Mouse (Mus musculus): ENCODE results near the gene Trf. TPM values are rescaled to one million over a fixed set of nuclear protein-coding genes. Genes with fewer than 3 reads are reported as not detected.

Trf gene
- total and polyA plus RNA-seq, 2 experiments from 2014 or later = 27.9 to 110 TPM

DNA sequence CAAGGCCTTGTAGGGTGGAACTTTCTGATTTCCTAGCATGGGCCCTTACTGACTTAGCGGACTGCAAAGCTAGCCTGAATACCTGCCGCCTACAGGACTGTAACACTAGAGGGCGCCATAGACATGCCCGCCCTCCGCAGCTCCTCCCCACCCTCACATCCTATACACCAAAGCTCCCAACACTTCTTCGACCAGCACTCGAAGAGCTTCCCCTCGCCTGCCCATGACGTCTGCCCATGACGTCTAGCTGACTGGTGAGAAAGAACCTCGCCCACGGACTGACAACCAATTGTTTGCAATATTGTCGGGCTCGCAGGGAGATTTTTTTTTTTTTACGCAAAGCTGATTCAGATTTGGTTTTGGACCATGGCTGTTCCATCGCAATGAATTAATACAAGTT lies 22.4 kb downstream of the Trf start:
- peak; percentile 88 for DNase-seq (ENCODE audit: low spot score)
- TF ChIP-seq CTCF (IDR thresholded peaks at IDR 0.05; ENCODE audit: low read depth) (peak; percentile 92), EP300 (IDR thresholded peaks at IDR 0.05; ENCODE audit: low read depth) (no peak)
- H3K27me3 ChIP-seq (ENCODE audit: control insufficient read depth, insufficient read depth, low read length) = no peaks in the 10 kb centered on the region
- H3K4me3 ChIP-seq (ENCODE audit: low read depth, low read length) = peak overlapping the region; percentile 24; the same call in 1 of the 2 replicates
- H3K27ac ChIP-seq (ENCODE audit: low read depth) = no peak overlapping the region
- no peaks in the 10 kb centered on the region for H3K4me1 ChIP-seq (ENCODE audit: control insufficient read depth, insufficient read depth)
- peak overlapping the region; percentile 53 for H3K4me2 ChIP-seq (ENCODE audit: low read depth, low read length)
- H3K36me3 ChIP-seq (replicated peaks; ENCODE audit: control insufficient read depth, insufficient read depth, low read length) = no peaks in the 10 kb centered on the region
- no peak overlapping the region for H3K9ac ChIP-seq (replicated peaks; ENCODE audit: low read depth, low read length)
- ATAC-seq (ENCODE audit: insufficient read depth, low read depth) = peak; percentile 90
- 8% methylated on average over 16 of the region's 16 CpGs for WGBS
- no peaks in the 10 kb centered on the region for H3K9me3 ChIP-seq (replicated peaks; ENCODE audit: control insufficient read depth, low read length)

DNA sequence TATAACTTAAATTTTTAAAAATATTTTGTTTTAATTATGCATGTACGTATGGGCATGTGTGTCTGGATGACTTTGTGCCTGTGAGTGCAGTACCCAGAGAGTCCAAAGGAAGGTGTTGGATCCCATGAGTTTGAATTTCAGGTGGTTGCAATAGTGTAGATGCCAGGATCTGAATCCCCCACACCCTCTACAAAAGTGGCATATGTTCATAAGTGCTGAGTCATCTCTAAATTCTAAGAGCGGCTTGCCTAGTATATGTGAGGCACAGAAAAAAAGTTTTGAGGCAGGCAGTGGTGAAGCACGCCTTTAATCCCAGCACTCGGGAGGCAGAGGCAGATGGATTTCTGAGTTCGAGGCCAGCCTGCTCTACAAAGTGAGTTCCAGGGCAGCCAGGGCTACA lies 24.5 kb downstream of the Trf start:
- ATAC-seq (ENCODE audit: insufficient read depth, low read depth) (no peak), DNase-seq (ENCODE audit: low spot score) (no peak)
- Histone ChIP-seq H3K4me3 (ENCODE audit: low read depth, low read length) (no peak overlapping the region), H3K4me1 (ENCODE audit: control insufficient read depth, insufficient read depth) (no peaks in the 10 kb centered on the region), H3K4me2 (ENCODE audit: low read depth, low read length) (no peak overlapping the region), H3K9me3 (replicated peaks; ENCODE audit: control insufficient read depth, low read length) (no peaks in the 10 kb centered on the region), H3K9ac (replicated peaks; ENCODE audit: low read depth, low read length) (no peak overlapping the region), H3K36me3 (replicated peaks; ENCODE audit: control insufficient read depth, insufficient read depth, low read length) (no peaks in the 10 kb centered on the region), H3K27me3 (ENCODE audit: control insufficient read depth, insufficient read depth, low read length) (no peaks in the 10 kb centered on the region), H3K27ac (ENCODE audit: low read depth) (no peak overlapping the region)
- TF ChIP-seq CTCF (IDR thresholded peaks at IDR 0.05; ENCODE audit: low read depth) = no peak
- no peak for TF ChIP-seq EP300 (IDR thresholded peaks at IDR 0.05; ENCODE audit: low read depth)
- 83% methylated on average over 5 of the region's 5 CpGs for WGBS

GRCm38 (mm10) chr9:103201561-103202260 lies 28.5 kb downstream of the Trf start, which contains the start of gene Srprb:
Gene Srprb, minus strand, starts transcription at chr9:103202137.
- Histone ChIP-seq H3K9ac (replicated peaks; ENCODE audit: low read depth, low read length) (peak within 1 kb of the TSS; percentile 71), H3K9me3 (replicated peaks; ENCODE audit: control insufficient read depth, low read length) (no peaks in the 10 kb centered on the region), H3K27me3 (ENCODE audit: control insufficient read depth, insufficient read depth, low read length) (no peaks in the 10 kb centered on the region), H3K36me3 (replicated peaks; ENCODE audit: control insufficient read depth, insufficient read depth, low read length) (peaks cover 24% of the 10 kb centered on the region), H3K4me3 (ENCODE audit: low read depth, low read length) (peak within 1 kb of the TSS; percentile 66), H3K27ac (ENCODE audit: low read depth) (peak within 1 kb of the TSS; percentile 82), H3K4me1 (ENCODE audit: control insufficient read depth, insufficient read depth) (no peaks in the 10 kb centered on the region), H3K4me2 (ENCODE audit: low read depth, low read length) (peak within 1 kb of the TSS; percentile 68)
- under 1% methylated on average over 45 of the region's 45 CpGs for WGBS
- ATAC-seq (ENCODE audit: insufficient read depth, low read depth) (peak; percentile 99), DNase-seq (ENCODE audit: low spot score) (peak; percentile 90)
- TF ChIP-seq CTCF (IDR thresholded peaks at IDR 0.05; ENCODE audit: low read depth) (no peak), EP300 (IDR thresholded peaks at IDR 0.05; ENCODE audit: low read depth) (no peak)

GRCm38 (mm10) chr9:103188416-103188815 lies 41.8 kb downstream of the Trf start:
- TF ChIP-seq CTCF (IDR thresholded peaks at IDR 0.05; ENCODE audit: low read depth) (no peak), EP300 (IDR thresholded peaks at IDR 0.05; ENCODE audit: low read depth) (no peak)
- no peak overlapping the region for H3K9ac ChIP-seq (replicated peaks; ENCODE audit: low read depth, low read length)
- ATAC-seq (ENCODE audit: insufficient read depth, low read depth) (no peak), DNase-seq (ENCODE audit: low spot score) (no peak)
- H3K4me1 ChIP-seq (ENCODE audit: control insufficient read depth, insufficient read depth) = no peaks in the 10 kb centered on the region
- no peak overlapping the region for H3K4me3 ChIP-seq (ENCODE audit: low read depth, low read length)
- no peak overlapping the region for H3K27ac ChIP-seq (ENCODE audit: low read depth)
- H3K27me3 ChIP-seq (ENCODE audit: control insufficient read depth, insufficient read depth, low read length) = no peaks in the 10 kb centered on the region
- no peaks in the 10 kb centered on the region for H3K9me3 ChIP-seq (replicated peaks; ENCODE audit: control insufficient read depth, low read length)
- WGBS = 84% methylated on average over 4 of the region's 4 CpGs
- peaks cover 52% of the 10 kb centered on the region for H3K36me3 ChIP-seq (replicated peaks; ENCODE audit: control insufficient read depth, insufficient read depth, low read length)
- no peak overlapping the region for H3K4me2 ChIP-seq (ENCODE audit: low read depth, low read length)

- DNase-seq (ENCODE audit: low spot score) (no peak), ATAC-seq (ENCODE audit: insufficient read depth, low read depth) (no peak)
- no peak overlapping the region for H3K4me2 ChIP-seq (ENCODE audit: low read depth, low read length)
- H3K36me3 ChIP-seq (replicated peaks; ENCODE audit: control insufficient read depth, insufficient read depth, low read length) = peaks cover 36% of the 10 kb centered on the region
- TF ChIP-seq EP300 (IDR thresholded peaks at IDR 0.05; ENCODE audit: low read depth) (no peak), CTCF (IDR thresholded peaks at IDR 0.05; ENCODE audit: low read depth) (no peak)
- H3K9ac ChIP-seq (replicated peaks; ENCODE audit: low read depth, low read length) = no peak overlapping the region
- no peaks in the 10 kb centered on the region for H3K27me3 ChIP-seq (ENCODE audit: control insufficient read depth, insufficient read depth, low read length)
- H3K27ac ChIP-seq (ENCODE audit: low read depth) = no peak overlapping the region
- no peaks in the 10 kb centered on the region for H3K9me3 ChIP-seq (replicated peaks; ENCODE audit: control insufficient read depth, low read length)
- H3K4me1 ChIP-seq (ENCODE audit: control insufficient read depth, insufficient read depth) = no peaks in the 10 kb centered on the region
- WGBS = 50% methylated on average over 9 of the region's 9 CpGs
- no peak overlapping the region for H3K4me3 ChIP-seq (ENCODE audit: low read depth, low read length)
Observed at GRCm38 (mm10) chr9:103186747-103187146, 43.5 kb downstream of the Trf start.

GRCm38 (mm10) chr9:103185946-103186345 lies 44.3 kb downstream of the Trf start:
- peaks cover 32% of the 10 kb centered on the region for H3K36me3 ChIP-seq (replicated peaks; ENCODE audit: control insufficient read depth, insufficient read depth, low read length)
- DNase-seq (ENCODE audit: low spot score) = no peak
- H3K9me3 ChIP-seq (replicated peaks; ENCODE audit: control insufficient read depth, low read length) = no peaks in the 10 kb centered on the region
- H3K9ac ChIP-seq (replicated peaks; ENCODE audit: low read depth, low read length) = no peak overlapping the region
- ATAC-seq (ENCODE audit: insufficient read depth, low read depth) = no peak
- TF ChIP-seq EP300 (IDR thresholded peaks at IDR 0.05; ENCODE audit: low read depth) (no peak), CTCF (IDR thresholded peaks at IDR 0.05; ENCODE audit: low read depth) (no peak)
- no peaks in the 10 kb centered on the region for H3K27me3 ChIP-seq (ENCODE audit: control insufficient read depth, insufficient read depth, low read length)
- H3K4me2 ChIP-seq (ENCODE audit: low read depth, low read length) = no peak overlapping the region
- H3K4me1 ChIP-seq (ENCODE audit: control insufficient read depth, insufficient read depth) = 0 out of 2 replicates have a peak, but pooled peaks cover 2% of the 10 kb centered on the region
- no peak overlapping the region for H3K27ac ChIP-seq (ENCODE audit: low read depth)
- WGBS = 70% methylated on average over 8 of the region's 8 CpGs
- no peak overlapping the region for H3K4me3 ChIP-seq (ENCODE audit: low read depth, low read length)

Data from heart, postnatal 0 days (tissue).